Mouse (Mus musculus): ENCODE measurements around the gene Pinlyp. TPM values are rescaled to one million over a fixed set of nuclear protein-coding genes. Genes with fewer than 3 reads are reported as not detected.
A peak's percentile ranks its signal among the peaks of the same experiment; 100 is the strongest.
"Not testable (repeated sequence)": the region's sequence is repeated elsewhere in the genome, so short reads cannot be mapped to it uniquely, and the experiment has no call there.

Gene Pinlyp
- polyA plus RNA-seq, 1 experiment from 2014 or later: not detected

DNA sequence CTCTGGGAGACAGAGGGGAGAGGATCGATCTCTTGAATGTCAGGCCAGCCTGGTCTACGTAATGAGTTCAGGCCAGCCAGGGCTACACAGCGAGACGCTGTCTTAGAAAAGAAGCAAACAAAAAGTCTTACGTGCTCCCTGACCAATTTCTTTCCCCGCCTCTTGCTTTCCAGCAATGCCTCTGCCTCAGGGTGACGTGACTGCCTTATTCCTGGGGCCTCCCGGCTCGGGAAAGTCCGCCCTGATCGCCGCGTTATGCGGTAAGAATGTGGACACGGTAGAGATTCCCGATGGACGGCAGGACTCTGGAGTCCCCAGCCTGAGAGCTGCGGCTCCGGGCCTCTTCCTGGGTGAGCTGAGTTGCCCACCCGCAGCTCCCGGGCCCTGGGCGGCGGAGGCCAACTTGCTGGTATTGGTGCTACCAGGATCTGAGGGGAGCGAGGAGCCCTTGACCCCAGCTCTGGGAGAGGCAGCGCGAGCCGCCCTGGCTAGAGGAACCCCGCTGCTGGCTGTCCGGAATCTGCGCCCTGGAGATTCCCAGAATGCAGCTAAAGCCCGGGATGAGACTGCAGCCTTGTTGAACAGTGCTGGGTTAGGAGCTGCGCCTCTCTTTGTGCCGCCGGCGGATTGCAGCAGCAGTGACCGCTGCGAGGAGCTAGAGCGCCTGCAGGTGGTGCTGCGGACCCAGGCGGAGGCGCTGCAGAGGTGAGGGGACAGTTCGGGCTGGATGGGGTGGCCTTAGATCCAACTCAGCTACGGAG, 14.5 kb downstream of the Pinlyp start:
- H3K27ac ChIP-seq (replicated peaks): peak overlapping the region; percentile 91
- H3K9me3 ChIP-seq: no peaks in the 10 kb centered on the region
- H3K36me3 ChIP-seq (replicated peaks): peaks cover 39% of the 10 kb centered on the region
- 2% methylated on average over 43 of the region's 43 CpGs for WGBS
- DNase-seq (ENCODE audit: low spot score): peak; percentile 87
- peak overlapping the region; percentile 77 for H3K4me3 ChIP-seq
- H3K27me3 ChIP-seq (replicated peaks; ENCODE audit: low read depth, poor library complexity, severe bottlenecking): peaks cover 38% of the 10 kb centered on the region
- peaks cover 46% of the 10 kb centered on the region for H3K4me1 ChIP-seq

DNA sequence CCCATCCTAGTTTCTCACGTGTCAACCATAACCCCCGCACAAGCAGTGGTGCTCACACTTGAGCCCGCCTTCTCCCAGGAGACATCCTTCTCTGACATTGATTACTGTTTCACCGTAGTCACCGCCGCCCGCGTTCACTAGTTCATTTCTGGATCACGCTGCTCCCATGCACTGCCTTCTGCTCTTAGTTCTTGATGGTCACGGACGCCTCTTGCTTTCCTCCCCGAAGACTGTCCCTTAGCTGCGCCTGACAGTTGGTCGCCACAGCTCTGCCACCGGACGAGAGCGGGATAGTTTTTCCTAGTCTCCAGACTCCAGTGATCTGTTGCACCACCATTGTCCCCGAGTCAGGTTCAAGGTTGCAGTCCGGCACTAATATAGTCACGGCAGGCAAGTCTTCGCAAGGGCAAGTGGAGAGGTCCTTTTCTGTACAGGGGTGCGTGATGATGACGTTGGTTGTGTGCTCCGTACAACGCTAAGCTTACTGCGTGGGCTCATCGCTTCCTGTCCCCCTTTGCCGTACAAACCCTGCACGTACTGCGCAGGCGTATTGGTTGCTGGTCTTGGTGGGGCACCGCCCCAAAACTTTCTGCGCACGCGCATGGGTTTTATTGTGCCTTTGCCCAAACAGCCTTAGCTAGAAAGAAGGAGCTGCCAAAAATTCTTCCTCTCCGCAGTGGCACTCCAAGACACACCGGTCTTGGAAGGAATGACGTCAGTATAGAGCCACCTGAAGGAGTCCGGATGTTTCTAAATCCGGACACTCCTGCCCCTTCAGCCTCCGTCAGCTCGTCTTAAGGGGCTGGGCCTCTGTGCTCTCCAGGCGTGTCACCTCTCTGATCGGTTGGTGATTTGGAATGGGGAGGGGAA, 15.6 kb downstream of the Pinlyp start, which contains the start of gene Irgq:
Gene Irgq, plus strand, starts transcription at position 628 of the 870 bp plus-strand sequence.
- H3K27me3 ChIP-seq (replicated peaks; ENCODE audit: low read depth, poor library complexity, severe bottlenecking): peaks cover 34% of the 10 kb centered on the region
- H3K27ac ChIP-seq (replicated peaks): peak within 1 kb of the TSS; percentile 91
- no peaks in the 10 kb centered on the region for H3K9me3 ChIP-seq
- H3K4me1 ChIP-seq: peaks cover 47% of the 10 kb centered on the region
- under 1% methylated on average over 44 of the region's 44 CpGs for WGBS
- peak within 1 kb of the TSS; percentile 77 for H3K4me3 ChIP-seq
- peaks cover 28% of the 10 kb centered on the region for H3K36me3 ChIP-seq (replicated peaks)
- DNase-seq (ENCODE audit: low spot score): peak; percentile 98

DNA sequence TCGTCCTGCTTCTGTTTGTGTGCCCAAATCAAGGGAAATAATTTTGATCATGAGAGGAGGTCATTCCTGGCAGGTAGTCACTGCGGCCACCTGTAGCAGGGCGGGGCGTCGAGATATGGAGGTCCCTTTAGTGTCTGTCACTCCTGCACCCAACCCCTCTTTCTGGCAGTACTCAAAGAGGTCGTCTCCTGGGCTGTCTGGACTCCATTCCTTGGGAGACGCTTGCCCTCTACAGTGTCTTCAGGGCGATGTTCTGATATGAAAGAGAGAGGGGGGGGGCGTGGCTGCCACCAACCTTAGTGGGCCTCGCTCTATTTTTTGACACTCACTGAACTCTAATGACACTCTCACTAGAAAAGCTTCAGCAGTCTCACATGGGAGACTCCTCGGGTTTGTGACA, 16.3 kb downstream of the Pinlyp start:
- Histone ChIP-seq H3K4me3 (peak overlapping the region; percentile 77), H3K9me3 (no peaks in the 10 kb centered on the region), H3K4me1 (peaks cover 47% of the 10 kb centered on the region), H3K27me3 (replicated peaks; ENCODE audit: low read depth, poor library complexity, severe bottlenecking) (peaks cover 27% of the 10 kb centered on the region), H3K27ac (replicated peaks) (peak overlapping the region; percentile 91), H3K36me3 (replicated peaks) (peaks cover 21% of the 10 kb centered on the region)
- WGBS: 64% methylated on average over 11 of the region's 11 CpGs
- DNase-seq (ENCODE audit: low spot score): no peak

DNA sequence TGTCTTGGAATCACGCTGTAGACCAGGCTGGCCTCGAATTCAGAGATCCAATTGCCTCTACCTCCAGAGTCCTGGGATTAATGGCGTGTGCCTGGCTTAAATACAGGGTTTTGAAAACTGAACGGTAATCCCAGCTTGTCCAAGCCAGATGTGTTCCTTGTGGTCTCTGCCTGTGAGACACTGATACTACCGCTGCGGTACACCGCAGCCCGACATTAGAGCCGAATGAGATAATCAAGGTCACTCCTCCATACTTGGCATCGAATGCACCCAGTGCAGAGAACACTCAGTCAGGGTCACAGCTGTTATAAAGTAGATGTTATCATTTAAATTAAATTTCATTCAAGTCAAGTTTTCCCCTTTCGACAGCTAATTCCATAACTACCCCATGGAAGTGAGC, 17.1 kb downstream of the Pinlyp start:
- Histone ChIP-seq H3K4me1 (peaks cover 42% of the 10 kb centered on the region), H3K9me3 (no peaks in the 10 kb centered on the region), H3K27me3 (replicated peaks; ENCODE audit: low read depth, poor library complexity, severe bottlenecking) (peaks cover 20% of the 10 kb centered on the region), H3K4me3 (no peak overlapping the region), H3K27ac (replicated peaks) (no peak overlapping the region), H3K36me3 (replicated peaks) (peaks cover 13% of the 10 kb centered on the region)
- DNase-seq (ENCODE audit: low spot score): no peak
- WGBS: 91% methylated on average over 11 of the region's 11 CpGs

DNA sequence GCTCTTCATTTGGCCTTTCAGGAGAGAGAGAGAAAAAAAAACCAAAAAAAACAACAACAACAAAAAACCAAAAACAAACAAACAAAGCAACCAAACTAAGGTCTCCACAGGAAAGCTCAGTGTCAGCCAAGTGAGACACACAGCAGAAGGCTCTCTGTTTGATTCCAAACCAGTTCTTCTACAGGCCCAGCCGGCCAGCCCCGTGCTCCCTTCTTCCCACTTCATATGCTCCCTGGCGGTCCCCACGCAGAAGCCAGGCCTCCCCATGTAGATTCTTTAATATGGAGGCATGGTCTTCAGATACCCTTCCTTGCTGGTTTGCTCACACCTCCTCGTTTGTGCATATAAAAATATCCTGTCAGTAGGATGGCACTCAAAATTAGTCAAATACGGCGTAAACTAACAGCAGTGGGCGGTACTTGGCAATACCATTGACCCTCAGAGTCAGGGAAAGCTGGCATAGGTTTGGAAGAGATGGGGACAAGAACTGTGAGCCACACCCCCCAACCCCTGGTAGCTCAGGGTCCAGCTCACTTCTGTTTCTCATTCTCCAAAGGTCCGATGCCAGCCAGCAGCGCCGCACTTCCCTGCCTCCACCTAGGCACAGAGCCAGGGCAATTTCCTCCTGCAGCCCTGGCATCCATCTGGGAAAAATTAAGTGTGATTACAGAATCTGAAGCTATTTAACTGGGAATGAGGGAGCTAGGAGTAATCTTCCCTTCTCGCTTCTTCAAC, 20.1 kb downstream of the Pinlyp start:
- Histone ChIP-seq H3K4me1 (peaks cover 16% of the 10 kb centered on the region), H3K36me3 (replicated peaks) (no peaks in the 10 kb centered on the region), H3K27ac (replicated peaks) (no peak overlapping the region), H3K27me3 (replicated peaks; ENCODE audit: low read depth, poor library complexity, severe bottlenecking) (no peaks in the 10 kb centered on the region), H3K4me3 (no peak overlapping the region), H3K9me3 (no peaks in the 10 kb centered on the region)
- WGBS: 85% methylated on average over 12 of the region's 12 CpGs
- DNase-seq (ENCODE audit: low spot score): no peak

DNA sequence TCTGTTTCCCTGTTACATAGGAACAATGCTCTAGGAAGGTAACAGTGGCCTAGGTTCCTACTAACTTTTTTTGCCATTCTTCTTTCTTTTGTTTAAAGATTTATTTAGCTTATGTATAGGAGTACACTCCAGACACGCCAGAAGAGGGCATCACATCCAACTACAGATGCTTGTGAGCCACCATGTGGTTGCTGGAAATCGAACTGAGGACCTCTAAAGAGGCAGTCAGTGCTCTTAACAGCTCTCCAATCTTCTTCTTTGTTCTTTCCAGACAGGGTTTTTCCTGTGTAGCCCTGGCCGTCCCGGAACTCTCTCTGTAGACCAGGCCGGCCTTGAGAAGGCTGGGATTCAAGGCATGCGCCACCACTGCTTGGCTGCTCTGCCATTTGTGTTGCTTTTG, 20.9 kb downstream of the Pinlyp start:
- Histone ChIP-seq H3K36me3 (replicated peaks) (no peaks in the 10 kb centered on the region), H3K9me3 (no peaks in the 10 kb centered on the region), H3K27me3 (replicated peaks; ENCODE audit: low read depth, poor library complexity, severe bottlenecking) (no peaks in the 10 kb centered on the region), H3K27ac (replicated peaks) (no peak overlapping the region), H3K4me3 (no peak overlapping the region), H3K4me1 (peaks cover 16% of the 10 kb centered on the region)
- no peak for DNase-seq (ENCODE audit: low spot score)
- 82% methylated on average over 6 of the region's 6 CpGs for WGBS

DNA sequence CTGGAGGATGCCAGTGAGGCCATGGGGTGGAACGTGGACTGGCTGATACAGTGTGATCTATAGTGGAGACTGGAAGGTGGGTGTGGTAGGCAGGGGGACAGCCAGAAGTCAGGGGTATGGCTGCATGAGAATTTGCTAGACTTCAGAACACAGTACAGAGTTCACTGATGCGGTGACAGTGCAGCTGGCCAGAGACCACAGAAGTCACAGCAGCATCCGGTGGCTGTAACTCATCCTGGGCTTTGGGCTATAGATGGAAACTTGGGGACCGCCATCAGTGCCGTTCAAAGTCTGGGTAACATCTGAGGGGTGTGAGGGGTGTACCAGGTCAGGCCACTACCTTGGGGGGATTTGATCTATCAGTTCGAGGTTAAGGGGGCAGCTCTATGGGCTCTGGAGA, 22.2 kb downstream of the Pinlyp start:
- Histone ChIP-seq H3K9me3 (no peaks in the 10 kb centered on the region), H3K4me3 (no peak overlapping the region), H3K27ac (replicated peaks) (no peak overlapping the region), H3K27me3 (replicated peaks; ENCODE audit: low read depth, poor library complexity, severe bottlenecking) (no peaks in the 10 kb centered on the region), H3K36me3 (replicated peaks) (peaks cover 2% of the 10 kb centered on the region), H3K4me1 (peaks cover 7% of the 10 kb centered on the region; the same call in 1 of the 2 replicates)
- DNase-seq (ENCODE audit: low spot score): no peak
- WGBS: 89% methylated on average over 6 of the region's 6 CpGs

DNA sequence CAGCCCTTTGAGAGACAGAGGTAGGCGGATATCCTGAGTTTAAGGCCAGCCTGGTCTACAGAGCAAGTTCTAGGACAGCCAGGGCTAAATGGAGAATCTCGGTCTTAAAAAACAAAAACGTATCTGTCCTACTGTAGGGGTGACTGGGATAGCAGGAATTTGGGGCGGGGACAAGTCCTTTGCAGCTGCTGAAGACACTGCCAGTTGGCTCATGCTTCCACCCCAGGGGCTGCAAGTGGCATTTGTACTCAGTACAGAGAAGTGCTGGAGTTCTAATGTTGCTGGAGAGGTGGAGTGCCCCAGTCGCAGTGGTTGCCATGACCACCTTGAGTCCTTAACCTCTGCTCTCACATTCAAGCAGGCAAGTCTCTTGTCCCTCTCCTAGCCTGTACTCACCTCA, 23.1 kb downstream of the Pinlyp start:
- WGBS: 54% methylated on average over 5 of the region's 5 CpGs
- Histone ChIP-seq H3K4me1 (peaks cover 7% of the 10 kb centered on the region; the same call in 1 of the 2 replicates), H3K9me3 (no peaks in the 10 kb centered on the region), H3K27me3 (replicated peaks; ENCODE audit: low read depth, poor library complexity, severe bottlenecking) (no peaks in the 10 kb centered on the region), H3K4me3 (no peak overlapping the region), H3K36me3 (replicated peaks) (peaks cover 11% of the 10 kb centered on the region), H3K27ac (replicated peaks) (no peak overlapping the region)
- DNase-seq (ENCODE audit: low spot score): no peak

DNA sequence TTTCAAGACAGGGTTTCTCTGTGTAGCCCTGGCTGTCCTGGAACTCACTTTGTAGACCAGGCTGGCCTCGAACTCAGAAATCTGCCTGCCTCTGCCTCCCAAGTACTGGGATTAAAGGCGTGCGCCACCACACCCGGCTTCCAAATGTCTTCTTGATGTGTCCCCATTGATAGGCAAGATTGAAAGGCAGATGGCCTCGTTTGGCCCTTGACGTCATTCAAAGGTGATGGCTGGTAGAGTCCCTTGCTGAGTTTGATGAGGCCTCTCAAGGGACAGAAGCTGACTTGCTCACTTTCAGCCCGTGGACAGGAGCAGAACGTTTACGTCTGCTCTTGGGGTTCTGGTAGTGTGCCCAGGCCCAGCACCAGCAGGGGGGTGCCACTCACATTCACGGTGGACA, 25.9 kb downstream of the Pinlyp start:
- H3K36me3 ChIP-seq (replicated peaks): peaks cover 38% of the 10 kb centered on the region
- not testable (repeated sequence) for H3K4me3 ChIP-seq; H3K9me3 ChIP-seq; H3K27ac ChIP-seq (replicated peaks); H3K27me3 ChIP-seq (replicated peaks; ENCODE audit: low read depth, poor library complexity, severe bottlenecking); DNase-seq (ENCODE audit: low spot score); H3K4me1 ChIP-seq
- WGBS: 91% methylated on average over 10 of the region's 10 CpGs

DNA sequence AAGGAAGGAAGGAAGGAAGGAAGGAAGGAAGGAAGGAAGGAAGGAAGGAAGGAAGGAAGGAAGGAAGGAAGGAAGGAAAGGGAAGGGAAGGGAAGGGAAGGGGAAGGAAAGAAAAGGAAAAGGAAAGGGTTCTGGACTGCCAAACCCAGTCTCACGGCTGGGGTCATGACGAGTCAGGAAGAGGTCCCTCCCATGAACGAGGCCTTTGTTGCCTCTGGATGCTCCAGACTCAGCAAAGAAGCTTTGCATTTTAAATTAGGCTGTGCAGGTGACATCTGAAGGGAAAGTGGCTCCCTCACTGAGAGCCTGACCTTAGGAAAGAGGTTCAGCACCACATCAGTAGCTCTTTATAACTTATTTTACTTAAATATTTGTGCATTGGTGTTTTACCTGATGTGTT, 26.8 kb downstream of the Pinlyp start:
- DNase-seq (ENCODE audit: low spot score): no peak
- no peak overlapping the region for H3K4me3 ChIP-seq
- H3K27ac ChIP-seq (replicated peaks): no peak overlapping the region
- H3K27me3 ChIP-seq (replicated peaks; ENCODE audit: low read depth, poor library complexity, severe bottlenecking): no peaks in the 10 kb centered on the region
- WGBS: 27% methylated on average over 3 of the region's 3 CpGs
- no peaks in the 10 kb centered on the region for H3K4me1 ChIP-seq
- H3K36me3 ChIP-seq (replicated peaks): peaks cover 47% of the 10 kb centered on the region
- H3K9me3 ChIP-seq: no peaks in the 10 kb centered on the region

DNA sequence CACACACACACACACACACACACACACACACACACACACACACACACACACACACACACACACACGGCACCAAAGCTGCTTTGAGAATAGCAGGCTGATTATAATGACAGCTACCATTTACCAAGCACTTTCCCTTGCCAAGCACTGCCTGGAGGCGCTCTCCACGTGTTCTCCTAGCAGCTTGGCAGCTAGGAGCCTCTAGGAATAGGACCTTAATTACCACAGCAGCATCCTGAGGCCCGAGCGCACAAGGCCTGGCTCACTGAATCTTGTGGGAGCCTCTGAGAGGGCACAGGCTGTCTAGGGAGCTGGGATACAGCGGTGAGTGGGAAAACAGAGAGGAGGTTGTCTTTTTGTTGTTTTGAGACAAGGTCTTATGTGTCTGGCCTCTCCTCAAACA, 28.3 kb downstream of the Pinlyp start:
- no peak overlapping the region for H3K27ac ChIP-seq (replicated peaks)
- WGBS: 46% methylated on average over 6 of the region's 6 CpGs
- H3K9me3 ChIP-seq: no peaks in the 10 kb centered on the region
- DNase-seq (ENCODE audit: low spot score): no peak
- H3K4me3 ChIP-seq: no peak overlapping the region
- no peaks in the 10 kb centered on the region for H3K27me3 ChIP-seq (replicated peaks; ENCODE audit: low read depth, poor library complexity, severe bottlenecking)
- H3K4me1 ChIP-seq: no peaks in the 10 kb centered on the region
- H3K36me3 ChIP-seq (replicated peaks): peaks cover 62% of the 10 kb centered on the region

DNA sequence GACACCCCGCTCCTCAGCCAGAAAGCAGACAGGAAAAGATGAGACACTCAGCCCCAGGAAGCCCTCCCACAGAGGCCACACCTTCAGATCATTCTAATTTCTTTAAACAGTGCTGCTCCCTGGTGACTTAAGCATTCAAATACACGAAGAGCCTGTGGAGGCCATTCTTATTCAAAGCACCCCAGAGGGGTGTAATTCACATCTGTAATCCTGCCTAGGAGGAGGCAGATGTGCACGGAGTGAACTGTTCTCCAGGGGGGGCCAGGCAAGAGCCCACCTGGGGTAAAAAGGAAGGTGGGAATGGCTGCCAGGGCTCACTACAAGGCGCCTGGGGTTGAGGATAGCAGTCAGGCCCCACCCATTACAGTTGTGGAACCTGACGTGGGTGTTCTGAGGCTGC, 28.8 kb downstream of the Pinlyp start:
- DNase-seq (ENCODE audit: low spot score): no peak
- H3K27me3 ChIP-seq (replicated peaks; ENCODE audit: low read depth, poor library complexity, severe bottlenecking): no peaks in the 10 kb centered on the region
- H3K4me1 ChIP-seq: no peaks in the 10 kb centered on the region
- WGBS: 41% methylated on average over 5 of the region's 5 CpGs
- no peak overlapping the region for H3K27ac ChIP-seq (replicated peaks)
- H3K9me3 ChIP-seq: no peaks in the 10 kb centered on the region
- H3K4me3 ChIP-seq: no peak overlapping the region
- peaks cover 68% of the 10 kb centered on the region for H3K36me3 ChIP-seq (replicated peaks)

Measured in embryonic facial prominence, embryonic 10.5 days (tissue).